Mouse (Mus musculus): ENCODE results near the gene Sufu.

The Sufu gene

GRCm38 (mm10) chr19:46499836-46500580 lies 103.3 kb downstream of the Sufu start:
- DNase-seq: peak; percentile 98 to 99

- peak; percentile 68 to 73 for DNase-seq
These were observed 104.1 kb downstream of the Sufu start for GRCm38 (mm10) chr19:46500581-46501341.

- peak; percentile 84 to 92 for DNase-seq
These were observed 104.8 kb downstream of the Sufu start, which contains the start of gene Trim8 for GRCm38 (mm10) chr19:46501401-46502068. Gene Trim8, plus strand, starts transcription at chr19:46501702.

- DNase-seq: peak; percentile 78 to 88
These were observed 105.4 kb downstream of the Sufu start for GRCm38 (mm10) chr19:46502069-46502455.

- peak; percentile 85 to 91 for DNase-seq
These were observed 105.9 kb downstream of the Sufu start for GRCm38 (mm10) chr19:46502471-46503166.

- DNase-seq: peak; percentile 75 to 86
These were observed 106.8 kb downstream of the Sufu start for GRCm38 (mm10) chr19:46503351-46504084.

- peak; percentile 64 to 78 for DNase-seq
These were observed 107.4 kb downstream of the Sufu start for GRCm38 (mm10) chr19:46504085-46504552.

GRCm38 (mm10) chr19:46504822-46505417 lies 108.2 kb downstream of the Sufu start:
- DNase-seq: no peak

- no peak for DNase-seq
These were observed 109.1 kb downstream of the Sufu start for GRCm38 (mm10) chr19:46505646-46506371.

- DNase-seq: no peak
These were observed 109.6 kb downstream of the Sufu start for GRCm38 (mm10) chr19:46506372-46506717.

- no peak for DNase-seq
These were observed 110.5 kb downstream of the Sufu start for GRCm38 (mm10) chr19:46507181-46507581.

- peak; percentile 66 to 78 for DNase-seq
These were observed 111.1 kb downstream of the Sufu start for GRCm38 (mm10) chr19:46507806-46508205.

GRCm38 (mm10) chr19:46508738-46509137 lies 112.0 kb downstream of the Sufu start:
- DNase-seq: peak in 1 of 2 experiments; percentile 42

GRCm38 (mm10) chr19:46509202-46509601 lies 112.5 kb downstream of the Sufu start:
- no peak for DNase-seq

GRCm38 (mm10) chr19:46509736-46510135 lies 113.0 kb downstream of the Sufu start:
- DNase-seq: no peak

- no peak for DNase-seq
These were observed 113.7 kb downstream of the Sufu start for GRCm38 (mm10) chr19:46510401-46510800.

GRCm38 (mm10) chr19:46510824-46511223 lies 114.1 kb downstream of the Sufu start:
- no peak for DNase-seq

GRCm38 (mm10) chr19:46511263-46511662 lies 114.6 kb downstream of the Sufu start:
- DNase-seq: peak in 1 of 2 experiments; percentile 47

GRCm38 (mm10) chr19:46514387-46514786 lies 117.7 kb downstream of the Sufu start:
- no peak for DNase-seq

GRCm38 (mm10) chr19:46515287-46515821 lies 118.7 kb downstream of the Sufu start:
- no peak for DNase-seq
